Mouse (Mus musculus) urinary bladder, postnatal 10 days (tissue): Measurements from ENCODE around the gene March6.

Source experiments
- DNase-seq: peaks from one replicate; pipeline ENCODE4 v3.0.0; 2022; ENCODE audit warnings: low spot score

March6 gene

GRCm38 (mm10) chr15:31414179-31414898, 116.5 kb downstream of the March6 start:
- no peak for DNase-seq

GRCm38 (mm10) chr15:31413662-31414061, 117.2 kb downstream of the March6 start:
- DNase-seq, result no peak

DNA sequence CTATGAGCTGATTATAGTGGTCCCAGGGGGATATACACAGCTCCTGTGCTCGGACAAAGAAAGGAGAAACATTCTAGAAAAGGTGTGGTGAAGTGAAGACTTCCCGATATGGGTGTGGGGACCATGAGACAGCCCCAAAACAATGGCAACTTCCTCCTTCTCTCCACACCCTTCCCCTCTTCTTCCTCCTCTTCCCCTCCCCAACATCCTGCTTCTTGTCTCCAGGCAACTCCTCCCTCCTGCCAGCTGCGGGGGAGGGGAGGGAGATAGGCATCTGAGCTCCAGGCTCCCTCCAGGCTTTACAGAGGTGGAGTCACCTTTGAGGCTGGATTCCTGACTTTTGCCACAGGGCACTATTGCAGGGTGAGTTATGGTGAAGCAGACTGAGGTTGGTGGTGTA, 117.9 kb downstream of the March6 start:
- DNase-seq, result no peak

GRCm38 (mm10) chr15:31412436-31412835, 118.4 kb downstream of the March6 start:
- DNase-seq, result no peak

- DNase-seq, result no peak
Observed at GRCm38 (mm10) chr15:31407490-31407889, 123.4 kb downstream of the March6 start.

DNA sequence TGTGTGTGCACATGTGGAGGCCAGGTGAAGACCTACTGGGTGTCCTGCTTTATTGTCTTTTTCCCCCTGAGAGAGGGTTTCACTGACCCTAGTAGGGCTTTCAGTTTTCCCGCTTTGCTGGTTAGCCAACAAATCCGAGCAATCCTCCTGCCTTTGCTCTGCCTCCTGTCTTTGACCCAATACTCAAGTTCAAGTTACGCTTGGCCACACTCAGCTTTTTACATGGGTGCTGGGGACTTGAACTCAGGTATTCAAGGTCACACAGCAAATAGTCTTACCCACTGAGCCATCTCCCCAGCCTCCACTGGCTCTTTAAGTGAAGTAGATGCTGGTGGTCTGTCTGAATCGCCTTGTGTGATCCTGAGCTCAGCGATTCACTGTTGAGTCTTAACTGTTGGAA, 124.0 kb downstream of the March6 start:
- DNase-seq, result no peak
